ENCODE assay signal across 20 mouse cellular contexts in genomic region chr3:95459381-95459780, GRCm38 (mm10). TPM values are rescaled to one million over a fixed set of nuclear protein-coding genes. Genes with fewer than 3 reads are reported as not detected.
"Had no signal": no experiment of that assay in that cellular context is flagged by ENCODE, and none has a peak within 500 bp of the region (broad histone marks: within the 10 kb centered on the region; RNA-seq: fewer than 3 reads in every experiment).

No protein-coding gene starts in this region.

- H3K4me1 ChIP-seq: limb, embryonic 10.5 days; midbrain, embryonic 10.5 days; neural tube, embryonic 12.5 days had no signal

- H3K4me2 ChIP-seq: lung, embryonic 14.5 days; neural tube, embryonic 12.5 days had no signal

- H3K4me3 ChIP-seq: layer of hippocampus, adult 2 months; limb, embryonic 10.5 days; midbrain, embryonic 10.5 days; neural tube, embryonic 12.5 days had no signal

- H3K9me3 ChIP-seq: limb, embryonic 10.5 days; midbrain, embryonic 10.5 days; neural tube, embryonic 12.5 days had no signal

- H3K9ac ChIP-seq: liver, embryonic 14.5 days; lung, embryonic 14.5 days; neural tube, embryonic 12.5 days had no signal

- H3K27ac ChIP-seq: layer of hippocampus, adult 2 months; limb, embryonic 10.5 days; liver, embryonic 14.5 days; midbrain, embryonic 10.5 days; neural tube, embryonic 12.5 days had no signal

- DNase-seq: kidney, adult 11 months; kidney, postnatal 10 days; kidney, postnatal 4 days; lung, embryonic 14.5 days; midbrain, embryonic 14.5 days; retina, postnatal 1 day; right cerebral cortex, postnatal 14 days; thymus, postnatal 36 days had no signal

- H3K27me3 ChIP-seq: neural tube, embryonic 12.5 days had no signal

RNA-seq across cellular contexts. Expression of gene 4930558C23Rik, which starts 56.7 kb away (rescaled TPM):
- total RNA-seq: layer of hippocampus, adult 2 months; layer of hippocampus, postnatal 14 days; left cerebral cortex, adult 18-20 months; left cerebral cortex, postnatal 10 days; megakaryocyte, adult 5-6 weeks had no signal
- polyA plus RNA-seq: kidney, embryonic 14.5 days; limb, embryonic 10.5 days; liver, embryonic 14.5 days; lung, embryonic 14.5 days; midbrain, embryonic 10.5 days; midbrain, embryonic 14.5 days; neural tube, embryonic 12.5 days; spleen, adult 2 months; thymus, postnatal 0 days had no signal
